Mouse (Mus musculus) left cerebral cortex, postnatal 36 days (tissue): ENCODE measurements around the gene Ube2n. TPM values are rescaled to one million over a fixed set of nuclear protein-coding genes. Genes with fewer than 3 reads are reported as not detected.

Experiments used
- DNase-seq, 2 experiments: peaks; one replicate each; pipeline ENCODE4 v3.0.0; 2021 to 2022; ENCODE audit warnings: low spot score in 2 of 2, mixed read lengths in 1 of 2
- intact Hi-C: fragments of 180-260 bp; cut with DNase I; formaldehyde crosslinking; loops from one replicate; pipeline ENCODE4 v1.15.1; 2025
- total RNA-seq, 2 experiments: library from RNA; stranded (reverse); gene quantifications; 2 replicates each; pipeline ENCODE4 v1.2.3; 2021

Gene Ube2n
- 100 to 1,000 TPM; 191 to 196 TPM for total RNA-seq

DNA sequence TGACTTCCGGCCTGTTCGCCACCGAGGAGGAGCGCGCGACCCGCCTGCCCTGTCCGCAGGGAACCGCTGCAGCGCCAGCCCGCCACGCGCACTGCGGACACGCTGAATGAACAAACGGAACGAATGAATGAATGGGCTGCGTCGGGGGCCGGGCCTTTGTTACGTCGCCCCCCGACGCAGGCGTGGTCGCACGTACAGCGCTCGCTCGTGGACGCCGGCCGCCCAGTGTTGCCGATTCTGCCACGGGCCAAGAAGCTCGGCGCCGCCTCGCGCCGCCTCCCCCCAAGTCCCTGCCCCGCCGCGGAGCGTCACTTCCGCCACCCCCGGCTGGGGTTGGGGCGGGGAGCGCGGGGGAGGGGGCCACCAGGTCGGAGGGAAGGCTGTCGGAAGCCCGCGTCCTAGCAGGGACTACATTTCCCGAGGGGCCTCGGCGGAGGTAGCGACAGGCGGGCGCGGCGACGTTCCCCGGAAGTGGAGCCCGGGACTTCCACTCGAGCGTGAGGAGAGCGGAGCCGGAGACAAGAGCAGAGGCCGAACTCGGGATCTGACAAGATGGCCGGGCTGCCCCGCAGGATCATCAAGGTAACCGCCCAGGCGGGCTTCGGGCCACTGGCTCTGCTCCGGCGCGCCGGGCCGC is at the start of gene Ube2n:
Gene Ube2n (plus strand): TSS at position 490 of the 637 bp plus-strand sequence.
- DNase-seq = peak; percentile 98 to 100
- intact Hi-C loops = no loop called here

DNA sequence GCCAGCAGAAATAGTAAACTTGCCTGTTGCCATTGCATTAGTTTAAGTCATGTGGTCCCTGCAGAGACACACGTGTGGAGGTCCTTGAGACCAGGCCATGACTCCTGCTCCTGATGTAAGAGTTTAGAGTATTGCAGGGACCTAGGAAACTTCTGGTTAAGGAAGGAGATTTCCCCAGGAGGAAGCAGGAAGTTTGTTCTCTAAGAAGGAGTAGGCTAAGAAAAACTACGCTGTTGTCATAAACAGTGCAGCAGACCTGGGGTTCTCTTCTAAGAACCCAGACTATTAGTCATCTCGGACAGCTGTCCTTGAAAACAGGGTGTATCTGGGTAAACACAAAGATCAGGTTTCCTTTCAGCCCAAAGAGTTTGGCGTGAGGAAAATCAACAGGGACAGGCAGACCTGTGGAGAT is 49.5 kb upstream of the Ube2n start:
- DNase-seq = no peak
- intact Hi-C loops = no loop called here

DNA sequence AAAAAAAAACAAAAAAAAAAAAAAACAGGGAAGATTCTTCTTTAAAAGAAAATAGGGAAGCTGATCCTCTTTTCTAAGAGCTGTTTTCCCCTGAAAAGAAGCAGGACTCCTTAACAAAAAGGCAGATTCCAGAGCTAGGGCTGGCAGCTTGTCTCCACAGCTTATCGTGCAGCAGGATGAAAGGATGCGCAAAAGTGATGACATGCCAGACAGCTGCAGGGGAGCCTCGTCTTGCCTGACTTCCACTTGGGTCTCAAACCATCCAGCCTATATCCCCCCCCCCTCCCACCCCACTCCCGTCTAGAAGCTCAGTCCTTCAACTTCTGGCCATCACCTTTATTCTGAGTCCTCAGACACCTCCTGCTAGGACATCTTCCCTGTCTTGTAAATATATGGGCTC is 46.1 kb upstream of the Ube2n start:
- intact Hi-C loops = no loop called here
- no peak for DNase-seq

DNA sequence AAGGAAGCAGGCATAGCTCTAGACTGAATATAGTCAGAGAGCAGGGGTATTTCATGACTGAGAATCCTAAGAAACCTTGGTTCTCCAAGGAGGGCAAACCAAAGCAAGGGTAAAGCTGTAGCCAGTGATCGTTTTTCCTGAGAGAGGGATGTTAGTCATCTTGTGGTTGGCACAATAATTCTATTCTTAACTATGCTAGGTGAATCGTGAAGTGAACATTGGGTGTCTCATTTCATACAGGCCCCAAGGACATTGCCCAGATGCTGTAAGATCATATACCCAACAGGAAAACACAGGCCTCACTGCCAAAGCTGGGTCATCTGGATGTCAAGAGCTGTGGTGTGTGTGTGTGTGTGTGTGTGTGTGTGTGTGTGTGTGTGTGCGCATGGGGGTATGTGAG is 43.8 kb upstream of the Ube2n start:
- no peak for DNase-seq
- intact Hi-C loops = no loop called here

DNA sequence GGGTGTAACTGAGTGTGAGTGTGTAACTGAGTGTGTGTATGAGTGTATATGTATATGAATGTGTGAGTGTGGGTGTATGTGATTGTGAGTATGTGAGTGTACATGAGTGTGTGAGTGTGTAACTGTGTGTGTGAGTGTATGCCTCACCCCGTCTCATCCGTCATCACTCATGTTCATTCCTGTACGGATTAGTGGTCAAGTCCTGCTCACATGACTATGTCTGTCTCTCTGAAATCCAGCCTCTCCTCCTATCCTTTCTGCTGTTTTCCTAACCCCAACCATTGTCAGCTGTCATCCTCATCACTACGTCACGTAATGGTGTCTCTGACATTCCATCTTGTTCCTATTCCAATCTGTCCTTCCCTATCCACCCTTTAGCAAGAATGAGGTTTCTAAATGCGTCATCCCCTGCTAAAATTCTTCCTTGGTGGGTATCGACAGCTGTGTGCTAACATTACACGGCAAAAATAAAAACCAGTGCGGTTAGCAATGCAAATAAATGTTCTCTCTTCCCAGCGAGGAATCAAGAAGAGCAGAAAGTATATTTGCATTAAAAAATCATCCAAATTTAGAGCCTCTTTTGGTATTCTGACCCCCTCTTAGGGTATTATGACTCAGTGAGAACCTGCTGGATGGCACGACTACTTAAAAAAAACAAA is 42.9 kb upstream of the Ube2n start:
- DNase-seq = peak; percentile 18 to 19
- intact Hi-C loops = loop anchor here (2.0 kb wide), 1 partner anchor 55 kb away; the partner anchor contains the start of gene Socs2

DNA sequence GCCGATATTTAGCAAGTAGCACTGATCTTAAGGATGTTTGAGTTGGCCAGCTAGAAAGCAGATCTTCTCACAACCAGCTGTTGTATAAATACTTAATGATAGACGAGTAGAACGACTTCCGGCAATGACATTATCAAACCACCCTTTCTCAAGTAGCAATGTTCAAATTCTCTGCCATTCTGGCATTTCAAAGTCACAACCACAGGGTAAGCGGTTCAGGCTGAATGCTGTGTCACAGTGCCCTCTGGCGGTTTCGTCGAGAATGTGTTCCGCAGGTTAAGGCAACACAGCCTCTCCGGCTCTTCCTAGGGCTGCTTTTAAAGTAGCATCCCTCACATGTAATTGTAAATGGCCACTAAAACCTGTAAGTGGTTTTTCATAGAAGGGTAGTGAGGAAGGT is 39.0 kb upstream of the Ube2n start:
- peak; percentile 77 to 81 for DNase-seq
- intact Hi-C loops = loop anchor here (1.0 to 5.0 kb wide), 3 partner anchors 374 to 485 kb away; no protein-coding TSS in a partner anchor

DNA sequence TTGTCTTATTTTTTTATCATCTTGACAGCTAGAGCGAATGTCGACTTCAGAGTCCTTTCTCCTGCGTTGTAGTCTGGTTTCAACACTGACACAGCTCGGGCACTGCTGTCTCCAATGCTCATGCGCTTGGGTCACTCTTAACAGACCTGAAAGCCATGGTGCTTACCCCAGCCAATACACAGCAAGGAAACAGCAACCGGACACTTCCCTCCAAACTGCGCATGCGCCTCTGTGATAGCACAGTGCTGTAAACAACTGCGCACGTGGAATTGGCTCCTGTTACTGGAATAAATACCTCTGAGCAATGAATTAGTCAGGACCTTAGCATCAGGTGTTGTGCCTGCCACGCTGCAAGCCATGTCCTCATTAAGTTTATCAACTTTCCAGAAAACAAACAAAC is 37.4 kb upstream of the Ube2n start:
- intact Hi-C loops = loop anchor here (5.0 kb wide), 2 partner anchors 375 to 390 kb away; no protein-coding TSS in a partner anchor
- DNase-seq = no peak

DNA sequence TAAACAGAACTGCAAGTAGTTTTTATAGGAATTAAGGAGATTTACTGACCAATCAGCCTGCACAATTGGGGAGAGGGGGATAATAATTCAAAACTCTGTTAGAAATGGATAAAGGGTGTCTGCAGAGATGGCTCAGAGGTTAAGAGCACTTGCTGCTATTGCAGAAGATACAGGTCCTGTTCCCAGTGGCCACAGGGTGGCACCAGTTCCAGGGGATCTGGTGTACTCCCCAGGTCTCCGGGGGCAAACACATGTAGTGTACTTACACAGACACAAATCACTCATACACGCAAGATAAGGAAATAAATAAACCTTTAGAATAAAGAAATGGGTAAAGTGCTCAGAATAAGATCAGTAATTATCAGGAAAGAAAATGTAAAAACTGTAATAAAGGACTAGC is 25.3 kb upstream of the Ube2n start:
- DNase-seq = no peak
- intact Hi-C loops = no loop called here

DNA sequence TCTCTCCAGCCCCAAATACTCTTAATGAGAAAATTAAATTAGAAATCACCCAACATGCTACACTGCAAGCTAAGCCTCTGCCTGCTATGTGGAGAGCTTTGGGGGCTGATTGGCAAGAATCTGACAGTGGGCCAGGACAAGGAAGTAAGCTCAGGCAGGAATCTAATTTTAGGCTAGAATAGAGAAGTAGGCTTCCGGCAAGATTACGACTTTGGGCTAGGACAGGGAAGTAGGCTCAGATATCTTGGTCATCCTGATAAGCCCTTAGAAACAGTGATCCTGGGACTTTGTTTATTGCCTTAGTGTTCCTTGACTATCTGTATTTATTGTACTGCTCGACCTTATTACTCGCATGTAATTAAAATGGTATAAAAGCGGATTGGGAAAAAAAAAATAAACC is 20.7 kb upstream of the Ube2n start:
- intact Hi-C loops = no loop called here
- DNase-seq = no peak

DNA sequence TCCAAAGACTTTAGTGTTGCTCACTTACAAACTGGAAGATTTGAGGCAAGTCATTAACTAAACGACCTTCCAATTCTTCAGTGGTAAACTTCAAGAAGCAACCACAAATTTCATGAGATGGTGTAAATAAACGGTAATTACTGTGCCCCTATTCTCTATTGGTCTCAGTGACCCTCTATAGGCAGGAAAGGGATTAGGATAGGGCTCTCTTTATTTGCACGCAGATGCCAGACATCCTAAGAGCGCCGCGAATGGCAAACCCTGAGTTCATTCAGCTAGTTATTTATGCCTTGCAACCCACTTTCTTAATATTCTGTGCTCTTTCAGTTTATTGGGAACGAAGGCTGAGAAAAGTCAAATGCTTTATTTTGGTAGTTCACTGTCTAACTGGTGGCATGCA is 13.9 kb upstream of the Ube2n start:
- intact Hi-C loops = no loop called here
- DNase-seq = no peak

DNA sequence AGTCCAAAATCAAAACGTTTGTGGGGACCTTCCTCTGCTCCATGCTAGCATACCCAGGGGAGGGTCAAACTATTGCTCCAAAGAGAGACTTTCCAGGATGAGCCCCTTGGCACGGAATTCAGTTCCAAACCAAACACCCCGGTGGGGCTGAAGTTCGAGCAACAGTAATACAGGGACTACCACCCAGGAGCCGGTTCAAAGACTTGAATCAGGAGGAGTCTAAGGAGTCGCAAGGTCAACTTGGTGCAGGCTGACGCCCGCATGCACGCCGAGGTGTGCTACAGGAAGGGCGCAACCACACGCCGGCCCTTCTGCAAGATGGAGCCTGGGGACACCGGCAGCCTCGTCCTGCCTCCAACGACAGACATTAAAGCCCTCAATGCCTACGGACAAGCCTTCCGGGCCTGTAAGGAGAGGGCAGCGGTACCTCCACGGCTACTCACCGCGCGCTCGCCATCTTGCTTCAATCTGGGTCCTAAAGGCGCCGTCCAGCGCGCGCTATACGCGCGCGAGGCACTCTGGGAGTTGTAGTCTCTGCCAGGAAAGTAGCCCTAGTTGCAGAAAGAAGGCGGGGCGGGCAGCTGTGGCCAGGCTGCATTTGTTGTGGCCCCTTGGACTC is 13.4 kb upstream of the Ube2n start, which contains the start of gene Mrpl42:
Gene Mrpl42 (minus strand): TSS at position 478 of the 619 bp plus-strand sequence.
- peak; percentile 85 to 87 for DNase-seq
- intact Hi-C loops = no loop called here

DNA sequence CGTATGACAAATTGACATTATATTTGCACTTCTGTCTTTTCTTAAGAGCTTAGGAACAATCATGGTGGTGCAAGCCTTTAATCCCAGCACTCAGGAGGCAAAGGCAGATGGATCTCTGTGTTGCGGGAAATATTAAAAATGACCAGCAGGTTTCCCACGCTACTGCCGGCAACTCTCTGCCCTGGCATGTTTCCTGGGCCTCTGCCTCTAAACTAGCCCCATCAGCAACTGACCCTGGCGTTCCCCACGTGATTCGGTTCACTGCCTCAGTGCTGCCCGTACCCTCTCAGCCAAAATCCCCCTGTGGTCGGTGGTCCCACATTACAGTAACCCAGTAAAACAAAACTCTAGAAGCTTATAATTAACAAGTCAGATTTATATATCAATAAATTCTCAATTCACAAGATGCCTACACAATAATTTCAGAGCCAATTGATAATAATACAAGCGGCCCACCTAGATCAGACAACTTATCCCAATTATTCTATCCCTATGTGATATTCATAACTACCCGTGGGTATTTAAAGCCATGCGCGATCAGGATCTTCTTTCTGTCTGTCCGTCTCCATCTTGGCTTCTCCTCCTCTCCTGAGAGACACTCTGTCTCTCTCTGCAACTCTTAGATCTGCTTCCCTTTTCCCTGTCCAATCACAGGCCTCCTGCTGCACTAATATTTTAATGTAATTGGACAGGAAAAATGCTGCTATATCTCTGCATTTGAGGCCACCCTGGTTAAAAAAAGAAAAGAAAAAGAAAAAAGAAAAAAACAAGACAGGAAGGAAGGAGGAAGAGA is 11.3 kb upstream of the Ube2n start:
- DNase-seq = no peak
- intact Hi-C loops = no loop called here

DNA sequence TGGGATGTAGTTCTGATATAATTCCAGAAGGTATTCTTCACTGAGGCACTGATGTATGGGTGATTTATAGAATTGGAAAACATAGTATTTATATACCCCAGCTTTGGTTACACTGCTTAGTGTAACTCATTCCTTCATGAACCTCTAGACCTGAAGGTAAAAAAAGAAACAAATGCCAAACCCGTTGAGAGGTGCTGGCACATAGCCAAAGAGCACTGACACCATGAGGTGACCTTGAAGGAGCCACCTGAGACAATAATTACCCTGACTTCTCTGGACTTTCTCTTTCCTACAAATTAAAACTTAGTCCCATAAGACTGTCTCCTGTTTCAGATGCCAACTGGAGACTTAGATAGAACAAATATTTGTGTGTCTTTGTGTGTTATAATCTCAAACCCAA is 10.6 kb upstream of the Ube2n start:
- intact Hi-C loops = no loop called here
- no peak for DNase-seq

DNA sequence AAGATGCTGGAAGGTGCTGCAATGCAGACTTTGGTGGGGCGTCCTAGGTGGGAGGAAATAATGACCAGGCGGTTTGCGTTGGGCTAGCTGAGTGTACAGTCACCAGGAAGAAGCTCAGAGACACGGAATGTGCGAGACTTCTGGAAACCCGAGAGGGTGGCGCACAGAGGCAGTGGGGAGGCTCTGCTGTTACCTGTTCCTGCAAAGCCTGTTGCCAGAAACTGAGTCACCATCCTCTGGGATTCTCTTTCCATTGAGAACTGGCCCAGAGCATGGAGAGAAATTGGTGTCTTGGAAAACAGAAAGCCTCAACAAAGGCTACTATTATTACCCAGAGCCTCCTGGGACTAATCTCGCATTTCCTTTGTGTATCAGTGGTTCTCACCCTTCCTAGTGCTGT is 6.8 kb upstream of the Ube2n start:
- intact Hi-C loops = no loop called here
- no peak for DNase-seq

DNA sequence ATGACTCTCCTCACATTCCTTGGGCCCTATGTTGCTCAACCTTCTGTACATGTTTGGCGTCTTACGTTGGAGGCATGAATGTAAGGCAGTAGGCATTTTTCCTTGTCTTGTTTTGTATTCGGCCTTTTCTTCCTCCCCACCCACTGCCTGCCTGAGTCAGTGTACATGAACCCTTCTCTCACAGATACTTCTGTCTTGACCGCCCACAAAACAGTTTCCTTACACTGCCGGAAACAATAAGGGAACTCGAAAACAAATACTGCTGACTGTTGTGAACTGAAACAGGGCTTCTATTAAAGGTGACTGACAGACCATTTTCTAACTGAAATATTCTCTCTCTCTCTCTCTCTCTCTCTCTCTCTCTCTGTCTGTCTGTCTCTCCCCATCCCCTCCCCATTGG is 6.2 kb upstream of the Ube2n start:
- no peak for DNase-seq
- intact Hi-C loops = no loop called here

DNA sequence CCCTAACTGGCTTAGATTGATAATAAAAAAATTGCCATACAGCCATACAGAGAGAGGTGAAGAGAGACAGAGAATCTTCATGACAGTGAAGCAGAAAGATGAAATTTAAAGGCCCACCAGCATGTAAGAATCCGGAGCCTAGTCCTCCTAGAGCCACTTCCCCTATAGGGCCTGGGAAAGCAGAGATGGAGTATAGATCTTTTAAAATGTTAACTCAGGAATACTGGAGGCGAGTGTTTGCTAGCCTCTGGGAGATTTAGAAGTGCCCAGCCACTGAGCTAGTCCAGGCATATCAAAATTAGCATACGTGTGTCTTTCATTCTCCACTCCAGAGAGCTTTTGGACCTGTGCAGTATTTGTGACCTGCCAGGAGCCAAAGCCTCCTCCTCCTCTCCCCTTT is 5.7 kb upstream of the Ube2n start:
- intact Hi-C loops = no loop called here
- DNase-seq = no peak

DNA sequence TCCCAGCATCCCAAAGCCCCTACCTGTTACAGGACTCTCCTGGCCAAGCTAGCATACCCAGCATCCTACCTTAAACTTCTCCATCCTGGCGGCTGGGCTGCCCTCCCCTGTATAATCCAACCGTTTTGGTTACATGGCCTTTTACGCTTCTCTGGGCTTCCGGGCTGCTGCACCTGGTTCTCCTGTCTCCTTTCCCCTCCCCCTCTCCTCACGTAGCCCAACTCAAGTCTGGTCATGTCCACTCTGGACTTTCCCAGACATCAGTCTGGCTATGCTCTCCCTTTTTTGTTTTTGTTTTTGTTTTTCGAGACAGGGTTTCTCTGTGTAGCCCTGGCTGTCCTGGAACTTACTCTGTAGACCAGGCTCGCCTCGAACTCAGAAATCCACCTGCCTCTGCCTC is 2.3 kb upstream of the Ube2n start:
- intact Hi-C loops = no loop called here
- DNase-seq = no peak

DNA sequence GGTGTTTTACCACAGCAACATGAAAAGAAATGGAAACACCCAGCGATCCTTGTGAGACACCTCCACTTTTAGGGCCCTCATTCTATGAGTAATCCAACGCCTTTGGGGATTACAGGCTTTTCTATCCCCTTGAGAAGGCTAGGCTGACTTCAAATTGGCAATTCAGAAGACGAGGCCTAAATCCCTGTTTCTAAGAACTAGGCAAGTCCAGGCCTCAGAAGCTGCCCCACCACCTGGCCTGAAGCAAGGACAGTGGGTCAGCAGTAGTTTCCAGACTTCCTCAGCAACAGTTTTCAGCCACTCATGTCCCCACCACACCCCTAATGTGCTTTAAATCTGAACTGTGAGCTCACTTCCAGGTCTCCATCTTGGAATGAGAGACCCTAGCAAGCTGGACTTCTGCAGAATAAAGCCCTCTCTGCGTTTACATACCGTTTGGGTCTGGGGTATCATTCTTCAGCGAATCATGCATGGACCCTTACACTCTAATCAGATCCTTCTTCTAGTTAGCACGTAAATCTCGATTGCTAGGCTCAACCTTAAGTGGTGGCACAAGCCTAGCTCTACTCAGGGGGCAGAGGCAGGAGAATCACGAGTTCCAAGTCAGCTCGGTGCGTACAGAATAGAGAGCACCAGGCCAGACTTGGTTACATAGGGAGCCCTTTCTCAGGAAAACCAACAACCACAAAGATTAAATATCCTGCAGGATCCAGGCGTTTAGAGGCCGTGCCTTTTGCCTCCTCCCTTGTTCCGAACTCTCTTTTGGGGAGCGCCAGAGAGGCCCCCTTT is 983 bp upstream of the Ube2n start:
- intact Hi-C loops = no loop called here
- DNase-seq = peak in 1 of 2 experiments; percentile 16

DNA sequence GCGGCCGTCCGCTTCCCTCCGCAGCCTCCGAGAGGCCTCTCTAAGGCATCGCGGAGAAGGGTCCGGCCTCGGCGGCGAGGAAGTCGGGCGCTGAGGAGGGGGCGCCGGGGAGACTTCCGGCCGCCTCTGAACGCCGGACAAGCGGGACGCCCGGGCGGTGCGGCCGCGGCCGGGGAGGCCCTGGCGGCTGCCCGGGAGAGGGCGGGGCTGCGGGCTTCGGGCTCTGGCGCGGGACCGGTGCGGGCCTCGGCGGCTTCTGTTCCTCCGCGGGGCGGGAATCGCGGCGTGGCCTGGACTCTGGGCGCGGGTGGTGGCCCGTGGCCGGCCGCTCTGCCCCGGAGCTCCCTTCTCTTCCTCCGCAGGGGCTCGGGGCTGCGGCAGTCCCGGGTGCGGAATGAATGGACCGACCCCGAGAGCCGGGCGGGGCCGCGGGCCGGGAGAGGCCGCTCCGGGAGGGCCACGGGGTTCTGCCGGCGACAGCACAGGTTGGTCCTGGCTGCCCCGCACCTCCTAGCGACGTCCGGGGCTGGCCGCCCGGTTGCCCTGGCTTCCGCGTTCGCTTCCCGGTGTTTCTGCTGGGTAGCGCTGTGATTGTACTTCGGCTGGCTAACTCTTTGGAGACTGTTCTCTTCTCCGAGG is 467 bp downstream of the Ube2n start:
- DNase-seq = no peak
- intact Hi-C loops = no loop called here
